Mouse (Mus musculus): ENCODE measurements at regions not wholly inside any gene's neighbourhood (a gene's known extent, or its start where the extent isn't known, plus 50 kb on each side); places are given as distances from the start of the nearest gene placed in this dataset.
A peak's percentile ranks its signal among the peaks of the same experiment; 100 is the strongest.

DNA sequence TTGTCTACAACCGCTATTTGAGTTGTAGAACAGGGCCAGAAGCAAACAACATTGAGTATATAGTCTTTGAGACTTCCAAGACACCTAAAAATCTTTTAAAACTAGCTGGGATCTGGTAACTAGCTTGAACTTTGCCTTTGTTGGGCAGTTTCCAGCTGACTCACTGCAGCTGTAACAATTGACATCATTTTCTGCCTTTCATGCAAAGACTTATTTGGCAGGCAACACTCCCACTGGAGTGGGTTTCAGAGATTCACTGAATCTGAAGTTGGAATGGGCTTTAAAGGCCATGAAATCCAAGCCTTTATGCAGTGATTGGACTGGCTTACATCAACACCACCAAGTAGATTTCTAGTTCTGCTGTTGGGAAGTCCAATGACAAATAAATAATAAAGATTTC is 173.6 kb upstream of the Nova1 start:
- TF ChIP-seq CTCF (conservative IDR thresholded peaks at IDR 0.05; ENCODE audit: insufficient read depth, insufficient read length, low read depth, low read length), result no peak
- no peak for TF ChIP-seq POLR2A (IDR thresholded peaks at IDR 0.05; ENCODE audit: low read depth, low read length)
- Histone ChIP-seq H3K27me3 (replicated peaks; ENCODE audit: control insufficient read depth, insufficient read depth, low read length) (no peaks in the 10 kb centered on the region), H3K36me3 (ENCODE audit: control insufficient read depth, insufficient read depth, low read length) (no peaks in the 10 kb centered on the region), H3K4me3 (ENCODE audit: insufficient read depth, low read depth, low read length) (no peak overlapping the region), H3K27ac (ENCODE audit: insufficient read depth, low read depth, low read length) (no peak overlapping the region), H3K4me1 (ENCODE audit: control insufficient read depth, insufficient read depth, low read length) (no peaks in the 10 kb centered on the region)
- DNase-seq, result peak; percentile 12
- 79% methylated on average over 1 of the region's 1 CpGs for WGBS

DNA sequence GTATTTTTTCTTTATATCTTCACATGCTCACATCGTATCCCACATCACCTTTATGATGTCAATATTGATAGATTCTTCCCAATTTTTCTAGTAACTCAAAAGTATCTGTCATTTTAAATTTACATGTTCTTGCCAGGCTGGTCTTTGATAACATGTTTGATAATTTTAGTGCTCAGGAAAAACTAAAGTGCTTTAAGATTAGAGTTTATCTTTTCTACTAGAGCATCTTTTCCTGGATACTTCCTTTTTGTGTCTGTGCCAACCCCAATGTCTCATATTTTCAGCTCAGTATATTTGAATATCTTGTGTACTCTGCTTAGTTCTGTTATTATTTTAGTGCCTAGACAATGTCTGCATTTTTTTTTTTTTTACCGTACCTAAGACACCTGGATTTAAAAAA is 170.2 kb upstream of the Nova1 start:
- H3K4me1 ChIP-seq (ENCODE audit: control insufficient read depth, insufficient read depth, low read length), result no peaks in the 10 kb centered on the region
- no peak overlapping the region for H3K4me3 ChIP-seq (ENCODE audit: insufficient read depth, low read depth, low read length)
- 70% methylated on average over 2 of the region's 2 CpGs for WGBS
- TF ChIP-seq CTCF (conservative IDR thresholded peaks at IDR 0.05; ENCODE audit: insufficient read depth, insufficient read length, low read depth, low read length), result no peak
- TF ChIP-seq POLR2A (IDR thresholded peaks at IDR 0.05; ENCODE audit: low read depth, low read length), result no peak
- no peaks in the 10 kb centered on the region for H3K36me3 ChIP-seq (ENCODE audit: control insufficient read depth, insufficient read depth, low read length)
- H3K27me3 ChIP-seq (replicated peaks; ENCODE audit: control insufficient read depth, insufficient read depth, low read length), result no peaks in the 10 kb centered on the region
- no peak for DNase-seq
- H3K27ac ChIP-seq (ENCODE audit: insufficient read depth, low read depth, low read length), result no peak overlapping the region

DNA sequence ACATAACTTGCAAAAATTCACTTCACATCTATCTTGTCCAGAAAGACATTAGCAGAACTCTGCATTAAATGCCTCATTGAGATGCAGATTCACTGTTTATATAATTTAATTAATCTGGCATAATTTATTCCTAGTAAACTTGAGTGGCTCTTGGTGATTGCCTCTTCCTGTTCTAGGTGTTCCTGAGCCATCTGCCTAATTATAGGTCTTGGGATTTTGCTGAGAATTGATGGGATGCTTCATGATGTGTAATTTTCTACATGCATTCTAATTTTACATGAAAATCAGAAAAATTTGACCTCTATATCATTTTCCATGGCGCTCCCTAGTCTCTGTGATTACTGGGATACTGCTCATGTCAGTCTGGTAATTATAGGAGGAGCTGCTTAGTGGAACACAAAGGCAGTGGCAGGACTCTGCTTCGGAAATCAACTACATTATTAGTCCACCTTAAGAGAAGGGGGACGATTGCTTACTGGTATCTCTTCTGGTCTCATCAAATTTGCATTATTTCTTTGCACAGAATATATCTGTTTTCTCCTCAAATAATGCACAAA is 131.6 kb upstream of the Nova1 start:
- H3K4me1 ChIP-seq (ENCODE audit: control insufficient read depth, insufficient read depth, low read length), result no peaks in the 10 kb centered on the region

DNA sequence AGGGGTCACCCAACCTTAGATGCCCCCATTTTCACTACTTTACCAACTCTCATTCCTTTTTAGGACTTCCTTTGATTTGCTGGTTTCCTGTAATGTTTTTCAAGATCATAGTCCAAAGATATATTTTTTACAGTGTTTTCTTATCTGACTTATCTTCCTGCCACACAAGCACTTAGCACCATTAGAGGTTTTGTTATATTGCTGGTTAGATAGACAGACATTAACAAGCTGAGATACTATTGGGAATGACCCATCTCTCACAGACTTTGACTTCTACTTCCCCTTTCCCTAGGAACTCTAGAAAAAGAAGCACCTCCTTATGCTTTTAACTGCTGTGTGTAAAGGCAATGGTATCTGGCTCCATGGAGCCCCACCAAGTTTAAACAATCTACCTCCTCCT is 127.0 kb upstream of the Nova1 start:
- Histone ChIP-seq H3K36me3 (ENCODE audit: control insufficient read depth, insufficient read depth, low read length) (no peaks in the 10 kb centered on the region), H3K27me3 (replicated peaks; ENCODE audit: control insufficient read depth, insufficient read depth, low read length) (no peaks in the 10 kb centered on the region)

More for the DNA sequence above, 131.6 kb upstream of the Nova1 start:
- DNase-seq, result no peak
- Histone ChIP-seq H3K27ac (ENCODE audit: insufficient read depth, low read depth, low read length) (no peak overlapping the region), H3K36me3 (ENCODE audit: control insufficient read depth, insufficient read depth, low read length) (no peaks in the 10 kb centered on the region), H3K4me3 (ENCODE audit: insufficient read depth, low read depth, low read length) (no peak overlapping the region), H3K27me3 (replicated peaks; ENCODE audit: control insufficient read depth, insufficient read depth, low read length) (no peaks in the 10 kb centered on the region)
- TF ChIP-seq CTCF (conservative IDR thresholded peaks at IDR 0.05; ENCODE audit: insufficient read depth, insufficient read length, low read depth, low read length) (no peak), POLR2A (IDR thresholded peaks at IDR 0.05; ENCODE audit: low read depth, low read length) (no peak)
- 77% methylated on average over 3 of the region's 3 CpGs for WGBS

DNA sequence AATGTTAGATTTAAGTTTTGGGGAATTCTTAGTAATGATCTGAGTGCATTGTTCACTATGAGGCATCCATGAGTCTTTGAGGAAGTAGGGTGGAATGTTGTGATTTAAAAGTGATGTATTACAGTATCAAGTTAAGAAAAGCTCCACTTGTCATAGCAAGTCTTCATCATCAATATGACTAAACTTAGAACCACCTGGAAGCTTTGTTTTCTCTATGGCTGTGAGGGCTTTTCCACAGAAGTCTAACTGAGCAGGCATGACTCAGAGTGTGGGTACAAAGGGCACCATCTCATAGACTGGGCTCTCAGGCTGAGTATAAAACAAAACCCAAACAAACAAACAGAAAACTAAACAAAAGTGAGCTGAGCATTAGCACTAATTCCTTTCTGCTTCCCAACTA is 112.4 kb upstream of the Nova1 start:
- no peaks in the 10 kb centered on the region for H3K4me1 ChIP-seq (ENCODE audit: control insufficient read depth, insufficient read depth, low read length)
- H3K36me3 ChIP-seq (ENCODE audit: control insufficient read depth, insufficient read depth, low read length), result no peaks in the 10 kb centered on the region
- H3K4me3 ChIP-seq (ENCODE audit: insufficient read depth, low read depth, low read length), result no peak overlapping the region
- no peak for DNase-seq
- no peaks in the 10 kb centered on the region for H3K27me3 ChIP-seq (replicated peaks; ENCODE audit: control insufficient read depth, insufficient read depth, low read length)
- TF ChIP-seq POLR2A (IDR thresholded peaks at IDR 0.05; ENCODE audit: low read depth, low read length), result no peak
- no peak for TF ChIP-seq CTCF (conservative IDR thresholded peaks at IDR 0.05; ENCODE audit: insufficient read depth, insufficient read length, low read depth, low read length)
- H3K27ac ChIP-seq (ENCODE audit: insufficient read depth, low read depth, low read length), result no peak overlapping the region

More for the DNA sequence above, 127.0 kb upstream of the Nova1 start:
- no peak for TF ChIP-seq CTCF (conservative IDR thresholded peaks at IDR 0.05; ENCODE audit: insufficient read depth, insufficient read length, low read depth, low read length)
- no peak for TF ChIP-seq POLR2A (IDR thresholded peaks at IDR 0.05; ENCODE audit: low read depth, low read length)
- DNase-seq, result no peak
- Histone ChIP-seq H3K4me3 (ENCODE audit: insufficient read depth, low read depth, low read length) (no peak overlapping the region), H3K27ac (ENCODE audit: insufficient read depth, low read depth, low read length) (no peak overlapping the region), H3K4me1 (ENCODE audit: control insufficient read depth, insufficient read depth, low read length) (no peaks in the 10 kb centered on the region)

DNA sequence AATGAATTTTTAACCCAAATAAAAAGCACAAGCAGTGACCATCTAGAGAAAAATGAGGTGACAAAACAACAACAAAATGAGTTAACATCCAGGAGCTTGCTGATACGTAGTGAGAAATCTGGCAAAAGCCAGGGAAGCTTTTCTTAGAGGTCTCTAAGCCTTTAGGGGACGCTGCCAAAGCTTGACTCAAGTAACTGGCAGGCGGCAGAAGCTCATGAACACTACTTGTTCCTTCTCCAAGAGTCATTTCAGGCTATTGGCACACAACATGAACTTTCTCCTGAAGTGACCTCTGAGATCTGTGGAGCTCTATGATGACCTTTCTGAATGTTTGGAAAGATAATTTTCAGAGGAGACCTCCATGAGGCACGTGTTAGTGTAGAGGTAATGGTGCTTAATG is 98.6 kb upstream of the Nova1 start:
- WGBS, result 66% methylated on average over 4 of the region's 4 CpGs
- no peak overlapping the region for H3K27ac ChIP-seq (ENCODE audit: insufficient read depth, low read depth, low read length)
- no peaks in the 10 kb centered on the region for H3K27me3 ChIP-seq (replicated peaks; ENCODE audit: control insufficient read depth, insufficient read depth, low read length)
- H3K4me1 ChIP-seq (ENCODE audit: control insufficient read depth, insufficient read depth, low read length), result no peaks in the 10 kb centered on the region
- TF ChIP-seq CTCF (conservative IDR thresholded peaks at IDR 0.05; ENCODE audit: insufficient read depth, insufficient read length, low read depth, low read length), result no peak
- TF ChIP-seq POLR2A (IDR thresholded peaks at IDR 0.05; ENCODE audit: low read depth, low read length), result no peak
- H3K4me3 ChIP-seq (ENCODE audit: insufficient read depth, low read depth, low read length), result no peak overlapping the region
- no peaks in the 10 kb centered on the region for H3K36me3 ChIP-seq (ENCODE audit: control insufficient read depth, insufficient read depth, low read length)
- DNase-seq, result no peak

DNA sequence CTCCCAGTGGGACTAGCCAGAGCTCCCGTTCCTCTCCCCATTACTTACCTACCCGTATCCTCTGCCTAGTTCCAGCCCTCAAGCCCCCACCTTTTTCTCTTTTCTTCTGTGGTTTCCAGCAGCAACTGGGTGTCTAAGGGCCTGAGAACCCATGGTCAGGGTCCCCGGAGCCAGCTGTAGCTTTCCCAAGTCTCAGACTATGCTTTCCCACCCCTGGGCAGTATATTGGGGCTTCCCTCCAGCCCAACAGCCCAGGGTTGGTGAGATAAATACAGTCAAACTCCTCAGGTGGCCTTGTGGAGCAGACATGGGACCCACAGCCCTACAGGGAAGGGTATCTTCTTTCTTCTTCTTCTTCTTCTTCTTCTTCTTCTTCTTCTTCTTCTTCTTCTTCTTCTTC is 59.4 kb upstream of the Nova1 start:
- no peak overlapping the region for H3K4me3 ChIP-seq (ENCODE audit: insufficient read depth, low read depth, low read length)
- H3K4me1 ChIP-seq (ENCODE audit: control insufficient read depth, insufficient read depth, low read length), result no peaks in the 10 kb centered on the region
- WGBS, result 87% methylated on average over 3 of the region's 3 CpGs
- no peak for TF ChIP-seq CTCF (conservative IDR thresholded peaks at IDR 0.05; ENCODE audit: insufficient read depth, insufficient read length, low read depth, low read length)
- no peak for TF ChIP-seq POLR2A (IDR thresholded peaks at IDR 0.05; ENCODE audit: low read depth, low read length)
- H3K36me3 ChIP-seq (ENCODE audit: control insufficient read depth, insufficient read depth, low read length), result no peaks in the 10 kb centered on the region
- DNase-seq, result no peak
- H3K27ac ChIP-seq (ENCODE audit: insufficient read depth, low read depth, low read length), result no peak overlapping the region
- no peaks in the 10 kb centered on the region for H3K27me3 ChIP-seq (replicated peaks; ENCODE audit: control insufficient read depth, insufficient read depth, low read length)
